Mouse (Mus musculus): ENCODE data around the gene Zfand3. TPM values are rescaled to one million over a fixed set of nuclear protein-coding genes. Genes with fewer than 3 reads are reported as not detected.

Zfand3 gene
- polyA plus RNA-seq, 1 experiment from 2014 or later = 49.1 TPM

GRCm38 (mm10) chr17:30187581-30187980 lies 183.0 kb downstream of the Zfand3 start:
- H3K4me2 ChIP-seq (replicated peaks; ENCODE audit: low read depth, low read length) = no peak overlapping the region
- no peaks in the 10 kb centered on the region for H3K9me3 ChIP-seq (ENCODE audit: control insufficient read depth, low read length)
- H3K27ac ChIP-seq (ENCODE audit: low read depth, low read length) = no peak overlapping the region
- peaks cover 1% of the 10 kb centered on the region; the same call in 1 of the 2 replicates for H3K36me3 ChIP-seq (ENCODE audit: control insufficient read depth, insufficient read depth, low read length)
- no peak overlapping the region for H3K4me3 ChIP-seq (ENCODE audit: low read length)
- no peaks in the 10 kb centered on the region for H3K27me3 ChIP-seq (ENCODE audit: control insufficient read depth, insufficient read depth, low read length)
- no peak overlapping the region for H3K9ac ChIP-seq (ENCODE audit: low read depth, low read length)
- H3K4me1 ChIP-seq (ENCODE audit: control insufficient read depth, insufficient read depth, low read length) = peaks cover 24% of the 10 kb centered on the region
- no peak for ATAC-seq (ENCODE audit: low FRiP score, low TSS enrichment)
- 47% methylated on average over 5 of the region's 5 CpGs for WGBS

- H3K4me2 ChIP-seq (replicated peaks; ENCODE audit: low read depth, low read length) = no peak overlapping the region
- H3K9me3 ChIP-seq (ENCODE audit: control insufficient read depth, low read length) = no peaks in the 10 kb centered on the region
- WGBS = 24% methylated on average over 20 of the region's 20 CpGs
- H3K27ac ChIP-seq (ENCODE audit: low read depth, low read length) = no peak overlapping the region
- H3K36me3 ChIP-seq (ENCODE audit: control insufficient read depth, insufficient read depth, low read length) = peaks cover 5% of the 10 kb centered on the region; the same call in 1 of the 2 replicates
- peaks cover 24% of the 10 kb centered on the region for H3K4me1 ChIP-seq (ENCODE audit: control insufficient read depth, insufficient read depth, low read length)
- H3K27me3 ChIP-seq (ENCODE audit: control insufficient read depth, insufficient read depth, low read length) = no peaks in the 10 kb centered on the region
- H3K9ac ChIP-seq (ENCODE audit: low read depth, low read length) = no peak overlapping the region
- ATAC-seq (ENCODE audit: low FRiP score, low TSS enrichment) = no peak
- no peak overlapping the region for H3K4me3 ChIP-seq (ENCODE audit: low read length)
Measured at GRCm38 (mm10) chr17:30188031-30188981, 183.8 kb downstream of the Zfand3 start.

GRCm38 (mm10) chr17:30191097-30191640 lies 186.6 kb downstream of the Zfand3 start:
- Histone ChIP-seq H3K4me1 (ENCODE audit: control insufficient read depth, insufficient read depth, low read length) (peaks cover 25% of the 10 kb centered on the region), H3K27ac (ENCODE audit: low read depth, low read length) (no peak overlapping the region), H3K36me3 (ENCODE audit: control insufficient read depth, insufficient read depth, low read length) (peaks cover 13% of the 10 kb centered on the region; the same call in 1 of the 2 replicates), H3K9ac (ENCODE audit: low read depth, low read length) (no peak overlapping the region), H3K27me3 (ENCODE audit: control insufficient read depth, insufficient read depth, low read length) (no peaks in the 10 kb centered on the region), H3K9me3 (ENCODE audit: control insufficient read depth, low read length) (no peaks in the 10 kb centered on the region), H3K4me2 (replicated peaks; ENCODE audit: low read depth, low read length) (no peak overlapping the region), H3K4me3 (ENCODE audit: low read length) (no peak overlapping the region)
- ATAC-seq (ENCODE audit: low FRiP score, low TSS enrichment) = no peak
- whole genome bisulfite sequencing = 62% methylated on average over 11 of the region's 11 CpGs

GRCm38 (mm10) chr17:30192416-30193005 lies 188.0 kb downstream of the Zfand3 start:
- no peak for ATAC-seq (ENCODE audit: low FRiP score, low TSS enrichment)
- Histone ChIP-seq H3K27ac (ENCODE audit: low read depth, low read length) (no peak overlapping the region), H3K9ac (ENCODE audit: low read depth, low read length) (no peak overlapping the region), H3K36me3 (ENCODE audit: control insufficient read depth, insufficient read depth, low read length) (peaks cover 13% of the 10 kb centered on the region; the same call in 1 of the 2 replicates), H3K27me3 (ENCODE audit: control insufficient read depth, insufficient read depth, low read length) (no peaks in the 10 kb centered on the region), H3K4me2 (replicated peaks; ENCODE audit: low read depth, low read length) (no peak overlapping the region), H3K9me3 (ENCODE audit: control insufficient read depth, low read length) (no peaks in the 10 kb centered on the region), H3K4me3 (ENCODE audit: low read length) (no peak overlapping the region), H3K4me1 (ENCODE audit: control insufficient read depth, insufficient read depth, low read length) (peaks cover 31% of the 10 kb centered on the region)
- 88% methylated on average over 26 of the region's 26 CpGs for WGBS

GRCm38 (mm10) chr17:30193615-30194014 lies 189.1 kb downstream of the Zfand3 start:
- H3K4me3 ChIP-seq (ENCODE audit: low read length) = no peak overlapping the region
- H3K9ac ChIP-seq (ENCODE audit: low read depth, low read length) = no peak overlapping the region
- peaks cover 30% of the 10 kb centered on the region for H3K4me1 ChIP-seq (ENCODE audit: control insufficient read depth, insufficient read depth, low read length)
- H3K9me3 ChIP-seq (ENCODE audit: control insufficient read depth, low read length) = no peaks in the 10 kb centered on the region
- H3K4me2 ChIP-seq (replicated peaks; ENCODE audit: low read depth, low read length) = no peak overlapping the region
- WGBS = 56% methylated on average over 2 of the region's 2 CpGs
- ATAC-seq (ENCODE audit: low FRiP score, low TSS enrichment) = no peak
- H3K27ac ChIP-seq (ENCODE audit: low read depth, low read length) = no peak overlapping the region
- H3K36me3 ChIP-seq (ENCODE audit: control insufficient read depth, insufficient read depth, low read length) = peaks cover 13% of the 10 kb centered on the region; the same call in 1 of the 2 replicates
- no peaks in the 10 kb centered on the region for H3K27me3 ChIP-seq (ENCODE audit: control insufficient read depth, insufficient read depth, low read length)

- Histone ChIP-seq H3K27ac (ENCODE audit: low read depth, low read length) (no peak overlapping the region), H3K27me3 (ENCODE audit: control insufficient read depth, insufficient read depth, low read length) (no peaks in the 10 kb centered on the region), H3K36me3 (ENCODE audit: control insufficient read depth, insufficient read depth, low read length) (peaks cover 13% of the 10 kb centered on the region; the same call in 1 of the 2 replicates), H3K4me3 (ENCODE audit: low read length) (no peak overlapping the region), H3K4me2 (replicated peaks; ENCODE audit: low read depth, low read length) (no peak overlapping the region), H3K9ac (ENCODE audit: low read depth, low read length) (no peak overlapping the region), H3K4me1 (ENCODE audit: control insufficient read depth, insufficient read depth, low read length) (peaks cover 30% of the 10 kb centered on the region), H3K9me3 (ENCODE audit: control insufficient read depth, low read length) (no peaks in the 10 kb centered on the region)
- WGBS = 52% methylated on average over 3 of the region's 3 CpGs
- ATAC-seq (ENCODE audit: low FRiP score, low TSS enrichment) = no peak
Measured at GRCm38 (mm10) chr17:30194091-30194490, 189.6 kb downstream of the Zfand3 start.

- Histone ChIP-seq H3K9ac (ENCODE audit: low read depth, low read length) (no peak overlapping the region), H3K4me2 (replicated peaks; ENCODE audit: low read depth, low read length) (no peak overlapping the region), H3K36me3 (ENCODE audit: control insufficient read depth, insufficient read depth, low read length) (peaks cover 13% of the 10 kb centered on the region; the same call in 1 of the 2 replicates), H3K27me3 (ENCODE audit: control insufficient read depth, insufficient read depth, low read length) (no peaks in the 10 kb centered on the region), H3K9me3 (ENCODE audit: control insufficient read depth, low read length) (no peaks in the 10 kb centered on the region), H3K4me1 (ENCODE audit: control insufficient read depth, insufficient read depth, low read length) (peaks cover 38% of the 10 kb centered on the region), H3K4me3 (ENCODE audit: low read length) (no peak overlapping the region), H3K27ac (ENCODE audit: low read depth, low read length) (no peak overlapping the region)
- WGBS = 69% methylated on average over 11 of the region's 11 CpGs
- ATAC-seq (ENCODE audit: low FRiP score, low TSS enrichment) = no peak
Measured at GRCm38 (mm10) chr17:30194629-30195445, 190.3 kb downstream of the Zfand3 start.

GRCm38 (mm10) chr17:30195591-30196183 lies 191.2 kb downstream of the Zfand3 start:
- 81% methylated on average over 14 of the region's 21 CpGs for whole genome bisulfite sequencing
- H3K4me1 ChIP-seq (ENCODE audit: control insufficient read depth, insufficient read depth, low read length) = peaks cover 45% of the 10 kb centered on the region
- no peaks in the 10 kb centered on the region for H3K27me3 ChIP-seq (ENCODE audit: control insufficient read depth, insufficient read depth, low read length)
- no peaks in the 10 kb centered on the region for H3K9me3 ChIP-seq (ENCODE audit: control insufficient read depth, low read length)
- peaks cover 13% of the 10 kb centered on the region; the same call in 1 of the 2 replicates for H3K36me3 ChIP-seq (ENCODE audit: control insufficient read depth, insufficient read depth, low read length)
- no peak overlapping the region for H3K9ac ChIP-seq (ENCODE audit: low read depth, low read length)
- ATAC-seq (ENCODE audit: low FRiP score, low TSS enrichment) = no peak
- H3K4me3 ChIP-seq (ENCODE audit: low read length) = no peak overlapping the region
- H3K27ac ChIP-seq (ENCODE audit: low read depth, low read length) = no peak overlapping the region
- no peak overlapping the region for H3K4me2 ChIP-seq (replicated peaks; ENCODE audit: low read depth, low read length)
